In the genomic region with DNA sequence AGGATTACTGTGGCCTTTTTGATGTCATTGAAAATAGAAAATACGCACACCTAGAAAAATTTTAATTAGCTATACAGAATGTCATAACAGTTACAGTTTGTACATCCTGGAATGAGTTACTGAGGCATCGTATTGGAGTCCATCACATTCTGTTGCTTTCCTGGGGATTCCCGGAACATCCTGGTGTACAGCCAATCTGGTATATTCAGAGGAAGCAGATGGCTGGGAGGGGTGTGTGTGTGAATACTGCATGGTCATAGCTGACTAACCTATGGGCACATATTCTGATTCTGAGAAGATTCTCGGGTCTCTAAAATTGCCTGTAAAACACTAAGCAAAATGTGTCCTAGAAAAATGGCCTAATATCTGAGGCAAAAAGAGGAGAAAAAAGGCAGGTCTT, we compare ENCODE assay signal across 11 mouse cellular contexts. TPM values are rescaled to one million over a fixed set of nuclear protein-coding genes. Genes with fewer than 3 reads are reported as not detected.
DNase-seq lines count a peak whose midpoint lies in the region; ATAC-seq and TF ChIP-seq lines count a peak whose summit lies in the region.
"Had no signal": no experiment of that assay in that cellular context is flagged by ENCODE, and none has a peak within 500 bp of the region (broad histone marks: within the 10 kb centered on the region; RNA-seq: fewer than 3 reads in every experiment).

No protein-coding gene starts in this region.

- no peaks in the 10 kb centered on the region for H3K27me3 ChIP-seq in hindbrain, embryonic 13.5 days
- no peaks in the 10 kb centered on the region for H3K27me3 ChIP-seq in midbrain, postnatal 0 days (ENCODE audit: insufficient read depth, low read length)

- peak; percentile 31; the same call in 1 of the 2 replicates for ATAC-seq in frontal cortex, adult (ENCODE audit: low TSS enrichment)
- no peak for ATAC-seq in hindbrain, embryonic 13.5 days (ENCODE audit: low FRiP score)
- ATAC-seq in midbrain, postnatal 0 days (ENCODE audit: low FRiP score), result no peak

- H3K4me3 ChIP-seq in hindbrain, embryonic 13.5 days, result peak overlapping the region; percentile 62; the same call in 1 of the 2 replicates
- H3K4me3 ChIP-seq in midbrain, postnatal 0 days (ENCODE audit: low read depth, low read length), result no peak overlapping the region

- H3K9me3 ChIP-seq in hindbrain, embryonic 13.5 days, result no peaks in the 10 kb centered on the region
- no peaks in the 10 kb centered on the region for H3K9me3 ChIP-seq in midbrain, postnatal 0 days (ENCODE audit: low read length)

- peaks cover 20% of the 10 kb centered on the region for H3K36me3 ChIP-seq in hindbrain, embryonic 13.5 days
- peaks cover 15% of the 10 kb centered on the region; the same call in 1 of the 2 replicates for H3K36me3 ChIP-seq in midbrain, postnatal 0 days (ENCODE audit: insufficient read depth, low read length)

- no peak for DNase-seq in frontal cortex, postnatal 25 days (ENCODE audit: low spot score in 2 of 2)
- DNase-seq in cerebellum, adult 9-10 months, result peak; percentile 98
- peak; percentile 70 for DNase-seq in midbrain, postnatal 0 days (ENCODE audit: low spot score)
- DNase-seq in thymus, postnatal 25 days, result no peak
- no peak for DNase-seq in ovary, postnatal 36 days (ENCODE audit: low spot score)
- no peak for DNase-seq in adrenal gland, postnatal 25 days
- DNase-seq: lung, postnatal 14 days had no signal

- peak overlapping the region; percentile 73 for H3K4me2 ChIP-seq in hindbrain, embryonic 13.5 days
- peak overlapping the region; percentile 81 for H3K4me2 ChIP-seq in midbrain, postnatal 0 days (ENCODE audit: low read depth, low read length, poor library complexity, severe bottlenecking)

- H3K27ac ChIP-seq in hindbrain, embryonic 13.5 days, result peak overlapping the region; percentile 98
- H3K27ac ChIP-seq in midbrain, postnatal 0 days (ENCODE audit: low read depth, low read length), result peak overlapping the region; percentile 92

- H3K9ac ChIP-seq in hindbrain, embryonic 13.5 days, result peak overlapping the region; percentile 88; the same call in 1 of the 2 replicates
- H3K9ac ChIP-seq in midbrain, postnatal 0 days (replicated peaks; ENCODE audit: low read length, poor library complexity, severe bottlenecking), result 0 out of 2 replicates have a peak overlapping the region, but pooled peaks have one; percentile 20

- H3K4me1 ChIP-seq in hindbrain, embryonic 13.5 days (replicated peaks), result peaks cover 85% of the 10 kb centered on the region
- H3K4me1 ChIP-seq in midbrain, postnatal 0 days (ENCODE audit: insufficient read depth, low read length), result peaks cover 28% of the 10 kb centered on the region; the same call in 1 of the 2 replicates

- no peak for TF ChIP-seq CTCF in midbrain, postnatal 0 days (IDR thresholded peaks at IDR 0.05)

- 43% methylated on average over 4 of the region's 4 CpGs for WGBS in hindbrain, embryonic 13.5 days
- 40% methylated on average over 4 of the region's 4 CpGs for WGBS in midbrain, postnatal 0 days

RNA-seq across cellular contexts. Expression of gene Tmem253, which starts 3.4 kb away (rescaled TPM):
- polyA plus RNA-seq in hindbrain, embryonic 13.5 days (2015; fragmentation: Nextera tagmentation; extraction: Ambion mirVana), result 0.79 and 0.84 TPM in 2 replicates
- total RNA-seq in midbrain, postnatal 0 days (2014; rRNA removed), result not detected in 2 replicates
- polyA plus RNA-seq in midbrain, postnatal 0 days (2015; fragmentation: Nextera tagmentation; extraction: Ambion mirVana), result 0.18 and 0.81 TPM in 2 replicates
- total RNA-seq in adrenal gland, postnatal 25 days (2021), result 0.97 and 1.8 TPM in 2 replicates

RNA-seq across cellular contexts. Expression of gene Zfp219, which starts 8.4 kb away (rescaled TPM):
- polyA plus RNA-seq in hindbrain, embryonic 13.5 days (2015; fragmentation: Nextera tagmentation; extraction: Ambion mirVana), result 30.5 and 33.1 TPM in 2 replicates
- total RNA-seq in midbrain, postnatal 0 days (2014; rRNA removed), result 60.4 and 65.5 TPM in 2 replicates
- polyA plus RNA-seq in midbrain, postnatal 0 days (2015; fragmentation: Nextera tagmentation; extraction: Ambion mirVana), result 23.5 TPM in 2 replicates
- total RNA-seq in adrenal gland, postnatal 25 days (2021), result 58.4 and 63.3 TPM in 2 replicates

RNA-seq across cellular contexts. Expression of gene Arhgef40, which starts 27.6 kb away (rescaled TPM):
- polyA plus RNA-seq in hindbrain, embryonic 13.5 days (2015; fragmentation: Nextera tagmentation; extraction: Ambion mirVana), result 76.8 and 83.1 TPM in 2 replicates
- total RNA-seq in midbrain, postnatal 0 days (2014; rRNA removed), result 93.8 and 108 TPM in 2 replicates
- polyA plus RNA-seq in midbrain, postnatal 0 days (2015; fragmentation: Nextera tagmentation; extraction: Ambion mirVana), result 58.0 and 66.1 TPM in 2 replicates
- total RNA-seq in adrenal gland, postnatal 25 days (2021), result 55.7 and 59.3 TPM in 2 replicates

RNA-seq across cellular contexts. Expression of gene Olfr221, which starts 30.2 kb away (rescaled TPM):
- polyA plus RNA-seq in hindbrain, embryonic 13.5 days (2015; fragmentation: Nextera tagmentation; extraction: Ambion mirVana), result not detected in 2 replicates
- not detected in 2 replicates for total RNA-seq in midbrain, postnatal 0 days (2014; rRNA removed)
- not detected in 2 replicates for polyA plus RNA-seq in midbrain, postnatal 0 days (2015; fragmentation: Nextera tagmentation; extraction: Ambion mirVana)
- total RNA-seq in adrenal gland, postnatal 25 days (2021), result not detected in 2 replicates
- total RNA-seq: layer of hippocampus, adult 8-10 months had no signal
- polyA plus RNA-seq: C2C12 had no signal

Comparison
In these comparisons a context has a peak if more than half of its experiments do, and no peak if none do; other contexts are left out.
1. DNase-seq: peak in cerebellum, adult 9-10 months (single experiment) and midbrain, postnatal 0 days (single experiment); none in frontal cortex, postnatal 25 days (0 of 2), thymus, postnatal 25 days (single experiment), ovary, postnatal 36 days (single experiment) and adrenal gland, postnatal 25 days (single experiment).